Mouse (Mus musculus) C2C12 (cell line): ENCODE results near the gene 4930469K13Rik. TPM values are rescaled to one million over a fixed set of nuclear protein-coding genes. Genes with fewer than 3 reads are reported as not detected.

Source experiments
- H3K27me3 ChIP-seq: one replicate; pipeline ENCODE4 v1.6.1; 2011; ENCODE audit not compliant: control insufficient read depth, insufficient read depth, insufficient read length
- H3K36me3 ChIP-seq: one replicate; pipeline ENCODE4 v1.6.1; 2011; ENCODE audit not compliant: control insufficient read depth, insufficient read depth
- H3K4me3 ChIP-seq: one replicate; pipeline ENCODE4 v1.5.1; 2011; ENCODE audit warnings: mild to moderate bottlenecking, control low read depth; ENCODE audit not compliant: poor library complexity, insufficient read depth, severe bottlenecking
- H3K79me2 ChIP-seq: one replicate; pipeline ENCODE4 v1.6.1; 2011; ENCODE audit not compliant: control insufficient read depth, insufficient read depth
- H3K79me3 ChIP-seq: one replicate; pipeline ENCODE4 v1.6.1; 2011; ENCODE audit warnings: low read depth, control low read depth
- H3ac ChIP-seq: one replicate; pipeline ENCODE3; 2011; ENCODE audit warnings: low read depth; ENCODE audit not compliant: control insufficient read depth, insufficient read length
- CEBPB ChIP-seq: IDR thresholded peaks from one replicate; pipeline ENCODE4 v1.6.1; 2011; ENCODE audit warnings: low read depth, mild to moderate bottlenecking, control low read depth, moderate library complexity
- CTCF ChIP-seq: IDR thresholded peaks from one replicate; pipeline ENCODE4 v1.5.1; 2011; ENCODE audit not compliant: control insufficient read depth, insufficient read depth, insufficient read length
- FOSL1 ChIP-seq: IDR thresholded peaks from one replicate; pipeline ENCODE4 v1.8.0; 2011; ENCODE audit warnings: mild to moderate bottlenecking, low read length; ENCODE audit not compliant: poor library complexity, insufficient read depth, severe bottlenecking
- MAX ChIP-seq: IDR thresholded peaks from one replicate; pipeline ENCODE4 v1.6.1; 2011; ENCODE audit warnings: mild to moderate bottlenecking, control low read depth
- MYOD1 ChIP-seq: IDR thresholded peaks from one replicate; pipeline ENCODE4 v1.6.1; 2011; ENCODE audit warnings: low read depth; ENCODE audit not compliant: control insufficient read depth, insufficient read length
- MYOG ChIP-seq: IDR thresholded peaks from one replicate; pipeline ENCODE4 v1.6.1; 2011; ENCODE audit not compliant: control insufficient read depth, insufficient read length; ENCODE audit errors: extremely low read depth
- USF1 ChIP-seq: IDR thresholded peaks from one replicate; pipeline ENCODE4 v1.6.1; 2011; ENCODE audit warnings: low read depth, mild to moderate bottlenecking, control low read depth, moderate library complexity
- polyA plus RNA-seq: library from polyadenylated mRNA; unstranded; fragments of >200 nt; fragmentation: generic; extraction: Trizol; gene quantifications from one replicate; pipeline ENCODE4 v1.2.1, GENCODE M21; 2012; ENCODE audit warnings: missing spikeins

Gene 4930469K13Rik
- polyA plus RNA-seq, 1 experiment = not detected

DNA sequence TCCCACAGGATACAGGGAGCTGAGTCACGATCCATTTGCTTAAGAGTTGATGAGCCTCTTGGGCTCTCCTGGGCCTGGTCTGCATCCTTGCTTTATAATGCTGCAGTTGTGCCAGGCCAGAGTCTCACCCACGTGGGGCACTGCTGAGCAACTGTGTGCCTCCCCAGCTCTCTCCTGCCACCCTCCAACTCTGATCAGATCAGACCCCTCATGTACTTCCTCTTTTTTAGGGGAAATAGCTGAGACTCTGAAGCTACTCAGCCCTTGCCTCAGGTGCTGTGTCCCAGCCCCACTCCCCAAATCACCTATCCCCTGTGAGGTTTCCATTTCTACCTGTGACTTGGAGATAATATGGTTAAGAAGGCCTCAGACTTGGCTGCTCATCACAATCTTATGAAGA lies 133.0 kb downstream of the 4930469K13Rik start:
- H3K79me2 ChIP-seq = no peaks in the 10 kb centered on the region
- H3K36me3 ChIP-seq = no peaks in the 10 kb centered on the region
- no peak overlapping the region for H3K4me3 ChIP-seq
- no peaks in the 10 kb centered on the region for H3K79me3 ChIP-seq
- H3K27me3 ChIP-seq = no peaks in the 10 kb centered on the region
- no peak overlapping the region for H3ac ChIP-seq
- no peak for TF ChIP-seq MYOG
- no peak for TF ChIP-seq CEBPB
- no peak for TF ChIP-seq MAX
- TF ChIP-seq FOSL1 = no peak
- TF ChIP-seq CTCF = no peak
- TF ChIP-seq USF1 = no peak

DNA sequence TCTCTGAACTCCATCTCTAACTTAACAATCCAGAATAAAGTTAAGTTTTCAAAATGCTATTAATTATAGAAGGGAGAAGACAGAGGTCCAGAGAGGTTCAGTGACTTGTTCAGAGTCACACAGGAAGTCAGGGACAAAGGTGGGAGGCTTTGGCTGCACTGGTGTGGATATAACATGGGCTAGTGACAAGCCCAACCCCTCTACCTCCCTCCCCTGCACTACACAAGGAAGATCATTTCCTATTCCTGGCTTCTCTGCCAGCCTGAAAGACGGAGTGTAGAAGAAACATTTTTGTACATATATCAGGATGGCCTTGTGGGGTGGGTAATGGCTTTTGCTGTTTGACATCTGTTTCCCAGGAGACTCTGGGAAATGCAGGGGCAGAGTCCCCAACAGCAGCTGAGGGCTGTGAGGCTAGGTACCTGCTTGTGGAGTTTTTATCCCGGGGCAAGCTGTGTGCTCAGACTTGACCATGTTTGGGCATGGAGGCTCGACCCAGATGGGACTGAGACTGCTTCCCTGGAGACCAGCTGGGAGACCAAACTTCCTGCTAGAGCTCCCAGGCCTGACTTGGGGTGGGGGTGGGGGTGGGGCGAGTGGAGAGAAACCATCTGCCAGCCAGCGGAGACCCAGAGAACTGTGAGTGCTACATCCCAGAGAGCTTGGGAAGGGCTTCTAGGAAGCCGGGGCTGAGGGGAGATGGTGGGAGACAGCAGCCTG lies 135.5 kb downstream of the 4930469K13Rik start, which contains the start of gene Kcnmb1:
Gene Kcnmb1 (plus strand): TSS at position 326 of the 720 bp plus-strand sequence.
- no peak for TF ChIP-seq MAX
- no peak for TF ChIP-seq CTCF
- TF ChIP-seq MYOD1 = no peak
- no peak for TF ChIP-seq CEBPB
- no peak for TF ChIP-seq USF1
- no peak for TF ChIP-seq MYOG
- no peak for TF ChIP-seq FOSL1
- Histone ChIP-seq H3ac (no peak within 1 kb of the TSS), H3K4me3 (no peak within 1 kb of the TSS), H3K79me3 (no peaks in the 10 kb centered on the region), H3K36me3 (no peaks in the 10 kb centered on the region), H3K79me2 (no peaks in the 10 kb centered on the region), H3K27me3 (no peaks in the 10 kb centered on the region)

DNA sequence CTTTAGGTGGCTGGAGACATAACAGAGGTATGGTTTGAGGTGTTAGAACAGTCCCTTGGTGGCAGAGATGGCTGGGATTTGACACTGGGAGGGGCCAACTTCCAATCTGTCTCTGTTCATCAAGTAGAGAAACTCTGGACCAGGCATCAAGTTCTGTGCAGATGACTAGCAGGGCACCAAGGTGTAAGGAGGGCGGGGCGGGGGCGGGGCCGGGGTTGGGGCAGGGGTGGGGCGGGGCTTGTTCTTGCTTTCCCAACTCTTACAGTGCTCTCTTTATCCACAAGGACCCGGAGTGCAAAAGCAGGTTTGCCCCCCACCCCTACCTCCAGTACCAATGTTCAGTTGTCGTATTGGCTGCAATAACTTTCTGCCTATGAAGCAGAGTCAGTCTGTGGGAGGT lies 136.2 kb downstream of the 4930469K13Rik start:
- H3ac ChIP-seq = no peak overlapping the region
- no peak overlapping the region for H3K4me3 ChIP-seq
- no peaks in the 10 kb centered on the region for H3K36me3 ChIP-seq
- no peak for TF ChIP-seq CTCF
- TF ChIP-seq USF1 = no peak
- no peak for TF ChIP-seq FOSL1
- no peak for TF ChIP-seq MYOD1
- TF ChIP-seq MYOG = no peak
- no peak for TF ChIP-seq CEBPB
- no peak for TF ChIP-seq MAX
- no peaks in the 10 kb centered on the region for H3K27me3 ChIP-seq
- H3K79me3 ChIP-seq = no peaks in the 10 kb centered on the region
- no peaks in the 10 kb centered on the region for H3K79me2 ChIP-seq

DNA sequence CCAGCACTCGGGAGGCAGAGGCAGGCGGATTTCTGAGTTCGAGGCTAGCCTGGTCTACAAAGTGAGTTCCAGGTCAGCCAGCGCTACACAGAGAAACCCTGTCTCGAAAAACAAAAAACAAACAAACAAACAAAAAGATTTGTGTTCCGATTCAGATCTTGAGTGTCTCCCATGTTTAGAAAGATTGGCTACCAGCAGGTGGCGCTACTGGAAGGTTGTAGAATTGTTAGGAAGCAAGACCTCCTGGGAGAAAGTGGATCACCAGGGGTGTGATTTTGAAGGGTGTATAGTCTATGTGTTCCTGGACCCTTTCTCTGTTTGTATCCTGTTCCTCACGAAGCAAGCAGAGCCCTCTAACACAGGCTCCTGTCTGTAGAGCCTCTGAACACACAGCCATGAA lies 139.6 kb downstream of the 4930469K13Rik start:
- Histone ChIP-seq H3K4me3 (no peak overlapping the region), H3K79me3 (no peaks in the 10 kb centered on the region), H3K36me3 (no peaks in the 10 kb centered on the region), H3ac (no peak overlapping the region), H3K27me3 (no peaks in the 10 kb centered on the region), H3K79me2 (no peaks in the 10 kb centered on the region)
- TF ChIP-seq CEBPB = no peak
- TF ChIP-seq MYOG = no peak
- TF ChIP-seq MYOD1 = no peak
- TF ChIP-seq MAX = no peak
- no peak for TF ChIP-seq CTCF
- TF ChIP-seq USF1 = no peak

DNA sequence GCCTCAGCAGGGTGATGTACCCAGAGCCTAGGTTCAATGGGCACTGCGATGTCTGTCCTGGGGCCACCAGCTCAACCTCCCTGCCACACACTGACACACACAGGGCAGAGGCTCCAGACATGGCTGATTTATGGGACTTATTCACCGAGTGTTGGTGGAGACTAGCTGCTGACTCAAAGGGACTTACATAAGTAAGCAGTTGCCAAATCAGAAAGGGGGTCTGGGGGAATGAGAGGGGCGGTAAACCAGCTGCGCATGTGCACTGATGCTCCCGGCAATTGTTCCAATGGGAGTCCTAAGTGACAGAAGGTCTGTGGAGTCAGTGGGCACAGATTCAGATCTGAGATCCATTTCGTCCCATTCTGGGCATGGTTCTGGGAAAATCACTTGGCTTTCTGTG lies 140.8 kb downstream of the 4930469K13Rik start:
- no peak overlapping the region for H3K4me3 ChIP-seq

DNA sequence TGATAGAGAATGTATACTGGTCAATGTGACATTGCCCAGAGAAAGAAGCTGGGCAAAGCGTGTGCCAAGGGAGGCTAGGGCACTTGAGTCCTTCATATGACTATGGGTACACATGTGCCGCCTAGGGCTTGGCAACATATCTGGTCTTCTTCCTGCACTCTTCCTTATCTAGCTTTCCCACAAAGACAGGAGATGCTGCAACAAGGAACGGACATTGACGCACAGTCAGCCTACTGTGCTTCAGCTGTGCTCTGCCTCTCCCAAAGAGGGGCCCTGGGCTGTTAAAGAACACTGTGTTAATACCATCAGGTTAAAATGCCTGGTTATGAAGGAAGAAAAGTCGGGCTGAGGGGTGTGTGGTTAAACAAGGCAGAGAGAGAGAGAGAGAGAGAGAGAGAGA lies 141.7 kb downstream of the 4930469K13Rik start:
- TF ChIP-seq FOSL1 (no peak), MYOG (no peak), CEBPB (no peak), MYOD1 (no peak), MAX (no peak), USF1 (no peak), CTCF (no peak)
- no peak overlapping the region for H3K4me3 ChIP-seq
- H3K36me3 ChIP-seq = no peaks in the 10 kb centered on the region
- H3K27me3 ChIP-seq = no peaks in the 10 kb centered on the region
- no peaks in the 10 kb centered on the region for H3K79me3 ChIP-seq
- H3ac ChIP-seq = no peak overlapping the region
- no peaks in the 10 kb centered on the region for H3K79me2 ChIP-seq

More for the DNA sequence above, 140.8 kb downstream of the 4930469K13Rik start:
- H3K79me3 ChIP-seq = no peaks in the 10 kb centered on the region
- H3K27me3 ChIP-seq = no peaks in the 10 kb centered on the region
- TF ChIP-seq MYOG = no peak
- no peak for TF ChIP-seq FOSL1
- TF ChIP-seq MYOD1 = no peak
- TF ChIP-seq USF1 = no peak
- no peak for TF ChIP-seq MAX
- no peak for TF ChIP-seq CTCF
- TF ChIP-seq CEBPB = no peak
- no peak overlapping the region for H3ac ChIP-seq
- no peaks in the 10 kb centered on the region for H3K79me2 ChIP-seq
- H3K36me3 ChIP-seq = no peaks in the 10 kb centered on the region
